Mouse (Mus musculus): ENCODE results near the gene Ccnd3. TPM values are rescaled to one million over a fixed set of nuclear protein-coding genes. Genes with fewer than 3 reads are reported as not detected.

Gene Ccnd3
- polyA plus RNA-seq, 2 experiments, result 195 to 379 TPM

DNA sequence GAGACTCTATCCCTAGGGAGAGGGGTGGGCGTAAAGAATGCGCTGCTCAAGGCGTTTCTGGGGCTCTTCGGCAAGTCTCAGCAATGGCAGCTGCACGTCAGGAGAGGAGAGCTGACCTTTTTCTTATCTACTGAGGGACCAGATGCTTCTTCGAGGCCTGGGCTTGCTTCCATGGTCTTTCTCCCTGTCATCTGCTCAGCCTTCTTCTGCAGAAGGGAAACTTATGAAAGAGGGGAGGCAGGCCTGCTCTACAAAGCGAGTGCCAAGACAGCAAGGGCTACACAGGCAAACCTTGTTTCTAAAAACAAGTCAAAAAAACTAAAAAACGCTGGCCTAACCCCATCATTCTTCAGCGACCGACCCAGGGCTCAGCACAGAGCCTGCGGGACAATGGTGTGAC is 70.0 kb downstream of the Ccnd3 start:
- TF ChIP-seq EP300 (IDR thresholded peaks at IDR 0.05; ENCODE audit: low read depth) (no peak), CTCF (IDR thresholded peaks at IDR 0.05; ENCODE audit: low read depth) (no peak)
- no peaks in the 10 kb centered on the region for H3K36me3 ChIP-seq (replicated peaks; ENCODE audit: control insufficient read depth, insufficient read depth, low read depth)
- no peak for ATAC-seq (ENCODE audit: insufficient read depth)
- H3K4me3 ChIP-seq (ENCODE audit: insufficient read depth in 1 of 2, low read depth in 2 of 2, low read length in 2 of 2), result no peak overlapping the region
- no peak overlapping the region for H3K4me2 ChIP-seq (ENCODE audit: low read depth)
- WGBS (ENCODE audit: insufficient replicate concordance), result 68% methylated on average over 11 of the region's 11 CpGs
- no peak overlapping the region; the same call in 1 of the 2 replicates for H3K9ac ChIP-seq (replicated peaks)
- DNase-seq (ENCODE audit: low read depth in 3 of 3, low spot score in 3 of 3), result no peak
- no peak overlapping the region for H3K27ac ChIP-seq
- no peaks in the 10 kb centered on the region for H3K27me3 ChIP-seq (ENCODE audit: control insufficient read depth, insufficient read depth, low read length)
- no peaks in the 10 kb centered on the region for H3K9me3 ChIP-seq (ENCODE audit: control insufficient read depth, low read length)
- peaks cover 15 to 16% of the 10 kb centered on the region in 2 experiments for H3K4me1 ChIP-seq (replicated peaks; ENCODE audit: control insufficient read depth in 2 of 2, insufficient read depth in 2 of 2, low read length in 1 of 2)

DNA sequence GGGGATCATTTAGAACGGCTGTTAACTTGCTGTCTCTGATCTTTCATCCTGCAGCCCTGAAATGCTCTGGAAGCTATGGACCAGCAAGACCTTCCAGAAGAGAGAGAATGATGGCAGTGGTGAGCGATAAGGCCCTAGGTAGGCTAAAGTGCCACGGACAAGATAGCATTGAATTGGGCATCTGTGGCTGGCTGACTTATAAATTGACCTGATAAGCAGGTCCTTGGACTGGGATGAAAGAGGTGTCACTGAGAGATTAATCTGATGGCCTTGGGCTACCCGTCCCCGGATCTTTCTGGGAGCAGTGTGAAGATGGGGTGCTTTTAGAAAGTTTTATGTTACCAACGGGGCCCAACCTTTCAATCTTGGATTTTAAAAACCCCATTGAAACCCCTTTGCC is 73.8 kb downstream of the Ccnd3 start:
- no peaks in the 10 kb centered on the region for H3K9me3 ChIP-seq (ENCODE audit: control insufficient read depth, low read length)
- H3K4me2 ChIP-seq (ENCODE audit: low read depth), result peak overlapping the region; percentile 30
- no peaks in the 10 kb centered on the region for H3K36me3 ChIP-seq (replicated peaks; ENCODE audit: control insufficient read depth, insufficient read depth, low read depth)
- WGBS (ENCODE audit: insufficient replicate concordance), result 33% methylated on average over 6 of the region's 6 CpGs
- H3K9ac ChIP-seq (replicated peaks), result no peak overlapping the region
- TF ChIP-seq EP300 (IDR thresholded peaks at IDR 0.05; ENCODE audit: low read depth) (peak; percentile 94), CTCF (IDR thresholded peaks at IDR 0.05; ENCODE audit: low read depth) (no peak)
- ATAC-seq (ENCODE audit: insufficient read depth) (peak; percentile 90), DNase-seq (ENCODE audit: low read depth in 3 of 3, low spot score in 3 of 3) (peak; percentile 70 to 83 (median 80))
- peak overlapping the region; percentile 74 for H3K27ac ChIP-seq
- H3K4me1 ChIP-seq (replicated peaks; ENCODE audit: control insufficient read depth in 2 of 2, insufficient read depth in 2 of 2, low read length in 1 of 2), result peaks cover 15 to 16% of the 10 kb centered on the region in 2 experiments
- H3K27me3 ChIP-seq (ENCODE audit: control insufficient read depth, insufficient read depth, low read length), result no peaks in the 10 kb centered on the region
- H3K4me3 ChIP-seq (ENCODE audit: insufficient read depth in 1 of 2, low read depth in 2 of 2, low read length in 2 of 2), result no peak overlapping the region

DNA sequence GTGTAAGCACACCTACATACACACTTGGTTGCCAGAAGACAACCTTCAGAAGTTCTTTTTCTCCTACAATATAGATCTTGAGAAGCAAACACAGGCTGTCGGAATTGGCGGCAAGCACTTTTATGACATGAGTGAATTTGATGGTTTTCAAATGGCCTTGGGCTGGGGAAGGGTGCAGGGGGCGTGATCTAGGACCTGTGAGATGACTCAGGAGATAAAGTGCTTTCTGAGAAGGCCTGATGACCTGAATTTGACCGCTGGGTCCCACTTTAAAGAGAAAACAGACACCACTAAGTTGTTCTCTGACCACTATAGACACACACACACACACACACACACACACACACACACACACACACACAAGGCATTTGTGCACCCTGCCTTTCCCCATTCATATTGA is 76.1 kb downstream of the Ccnd3 start:
- Histone ChIP-seq H3K9me3 (ENCODE audit: control insufficient read depth, low read length) (no peaks in the 10 kb centered on the region), H3K36me3 (replicated peaks; ENCODE audit: control insufficient read depth, insufficient read depth, low read depth) (no peaks in the 10 kb centered on the region), H3K27ac (no peak overlapping the region), H3K4me2 (ENCODE audit: low read depth) (no peak overlapping the region), H3K4me3 (ENCODE audit: insufficient read depth in 1 of 2, low read depth in 2 of 2, low read length in 2 of 2) (no peak overlapping the region), H3K4me1 (replicated peaks; ENCODE audit: control insufficient read depth in 2 of 2, insufficient read depth in 2 of 2, low read length in 1 of 2) (peaks cover 16% of the 10 kb centered on the region in 2 experiments), H3K27me3 (ENCODE audit: control insufficient read depth, insufficient read depth, low read length) (no peaks in the 10 kb centered on the region), H3K9ac (replicated peaks) (no peak overlapping the region)
- TF ChIP-seq EP300 (IDR thresholded peaks at IDR 0.05; ENCODE audit: low read depth) (no peak), CTCF (IDR thresholded peaks at IDR 0.05; ENCODE audit: low read depth) (no peak)
- ATAC-seq (ENCODE audit: insufficient read depth) (no peak), DNase-seq (ENCODE audit: low read depth in 3 of 3, low spot score in 3 of 3) (no peak)
- WGBS (ENCODE audit: insufficient replicate concordance), result 86% methylated on average over 4 of the region's 4 CpGs

DNA sequence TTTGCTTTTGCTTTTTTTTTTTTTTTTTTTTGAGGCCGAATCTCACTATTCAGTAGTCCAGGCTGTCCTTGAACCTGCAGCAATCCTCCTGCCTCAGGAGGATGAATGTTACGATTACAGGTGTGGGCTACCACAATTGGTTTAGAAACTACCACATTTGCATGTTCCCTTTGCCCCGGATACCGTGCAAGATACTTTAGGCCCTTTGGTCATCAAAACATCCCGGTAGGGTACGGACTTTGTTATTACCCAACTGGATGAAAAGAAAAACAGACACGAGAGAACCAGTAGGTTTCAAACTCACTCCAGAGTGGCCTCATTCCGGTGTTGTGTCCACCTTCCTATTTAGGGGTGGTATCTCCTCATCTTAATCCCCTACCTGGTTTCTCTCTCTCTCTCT is 83.7 kb downstream of the Ccnd3 start:
- Histone ChIP-seq H3K27ac (no peak overlapping the region), H3K36me3 (replicated peaks; ENCODE audit: control insufficient read depth, insufficient read depth, low read depth) (no peaks in the 10 kb centered on the region), H3K9ac (replicated peaks) (no peak overlapping the region), H3K4me1 (replicated peaks; ENCODE audit: control insufficient read depth in 2 of 2, insufficient read depth in 2 of 2, low read length in 1 of 2) (peaks cover 22 to 27% of the 10 kb centered on the region in 2 experiments), H3K9me3 (ENCODE audit: control insufficient read depth, low read length) (no peaks in the 10 kb centered on the region), H3K4me3 (ENCODE audit: insufficient read depth in 1 of 2, low read depth in 2 of 2, low read length in 2 of 2) (no peak overlapping the region), H3K4me2 (ENCODE audit: low read depth) (no peak overlapping the region), H3K27me3 (ENCODE audit: control insufficient read depth, insufficient read depth, low read length) (no peaks in the 10 kb centered on the region)
- no peak for ATAC-seq (ENCODE audit: insufficient read depth)
- 83% methylated on average over 8 of the region's 8 CpGs for WGBS (ENCODE audit: insufficient replicate concordance)
- TF ChIP-seq EP300 (IDR thresholded peaks at IDR 0.05; ENCODE audit: low read depth), result no peak
- TF ChIP-seq CTCF (IDR thresholded peaks at IDR 0.05; ENCODE audit: low read depth), result no peak
- DNase-seq (ENCODE audit: low read depth in 3 of 3, low spot score in 3 of 3), result no peak

DNA sequence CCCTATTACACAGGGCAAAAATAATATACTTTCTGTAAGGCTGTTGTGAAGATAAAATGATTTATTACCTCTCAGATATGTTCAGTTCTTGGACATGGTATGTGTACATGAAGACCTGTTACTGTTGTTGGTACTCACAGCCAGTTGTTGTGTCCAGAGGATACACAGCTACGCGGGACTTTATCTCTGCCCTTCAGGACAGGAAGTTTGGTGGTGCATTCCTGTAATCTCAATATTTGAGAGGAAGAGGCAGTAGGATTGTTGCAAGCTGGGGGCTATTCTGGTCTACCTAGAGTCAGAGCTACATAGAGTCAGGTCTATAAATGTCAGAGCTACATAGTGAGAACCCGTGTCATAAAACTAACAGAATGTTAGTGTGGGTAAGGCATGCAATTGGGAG is 86.2 kb downstream of the Ccnd3 start:
- Histone ChIP-seq H3K9ac (replicated peaks) (no peak overlapping the region; the same call in 1 of the 2 replicates), H3K27me3 (ENCODE audit: control insufficient read depth, insufficient read depth, low read length) (no peaks in the 10 kb centered on the region), H3K27ac (peak overlapping the region; percentile 21; the same call in 1 of the 2 replicates), H3K4me3 (ENCODE audit: insufficient read depth in 1 of 2, low read depth in 2 of 2, low read length in 2 of 2) (no peak overlapping the region), H3K9me3 (ENCODE audit: control insufficient read depth, low read length) (no peaks in the 10 kb centered on the region), H3K4me2 (ENCODE audit: low read depth) (no peak overlapping the region), H3K36me3 (replicated peaks; ENCODE audit: control insufficient read depth, insufficient read depth, low read depth) (peaks cover 10% of the 10 kb centered on the region), H3K4me1 (replicated peaks; ENCODE audit: control insufficient read depth in 2 of 2, insufficient read depth in 2 of 2, low read length in 1 of 2) (peaks cover 22 to 27% of the 10 kb centered on the region in 2 experiments)
- ATAC-seq (ENCODE audit: insufficient read depth) (no peak), DNase-seq (ENCODE audit: low read depth in 3 of 3, low spot score in 3 of 3) (no peak)
- 12% methylated on average over 3 of the region's 3 CpGs for WGBS (ENCODE audit: insufficient replicate concordance)
- no peak for TF ChIP-seq CTCF (IDR thresholded peaks at IDR 0.05; ENCODE audit: low read depth)
- TF ChIP-seq EP300 (IDR thresholded peaks at IDR 0.05; ENCODE audit: low read depth), result no peak
